Mouse (Mus musculus) limb, embryonic 12.5 days (tissue): Measurements from ENCODE around the gene Gm1123. TPM values are rescaled to one million over a fixed set of nuclear protein-coding genes. Genes with fewer than 3 reads are reported as not detected.

Source experiments
- ATAC-seq: fragments of 200-750 bp; cut with Nextera tagmentation; 2 replicates; pipeline ENCODE4 v1.8.0; 2017; ENCODE audit warnings: low read depth, moderate TSS enrichment; ENCODE audit not compliant: insufficient number of reproducible peaks, insufficient read depth, low FRiP score, low TSS enrichment
- H3K27ac ChIP-seq: fragments of 300-500 bp; sonication (generic); 2 replicates; pipeline ENCODE4 v1.5.1; 2016; ENCODE audit warnings: mild to moderate bottlenecking, moderate library complexity
- H3K27me3 ChIP-seq: fragments of 300-500 bp; sonication (generic); 2 replicates; pipeline ENCODE4 v1.6.1; 2016; ENCODE audit warnings: mild to moderate bottlenecking, moderate library complexity
- H3K36me3 ChIP-seq: fragments of 300-500 bp; sonication (generic); 2 replicates; pipeline ENCODE4 v1.6.1; 2016; ENCODE audit warnings: mild to moderate bottlenecking, moderate library complexity
- H3K4me1 ChIP-seq: fragments of 300-500 bp; sonication (generic); replicated peaks from 2 replicates; pipeline ENCODE4 v1.6.1; 2016
- H3K4me2 ChIP-seq: fragments of 300-500 bp; sonication (generic); 2 replicates; pipeline ENCODE4 v1.6.1; 2016; ENCODE audit warnings: mild to moderate bottlenecking, moderate library complexity
- H3K4me3 ChIP-seq: fragments of 300-500 bp; sonication (generic); replicated peaks from 2 replicates; pipeline ENCODE4 v1.5.1; 2016; ENCODE audit warnings: mild to moderate bottlenecking
- H3K9ac ChIP-seq: fragments of 300-500 bp; sonication (generic); replicated peaks from 2 replicates; pipeline ENCODE4 v1.6.1; 2016; ENCODE audit warnings: mild to moderate bottlenecking, moderate library complexity
- H3K9me3 ChIP-seq: fragments of 300-500 bp; sonication (generic); 2 replicates; pipeline ENCODE4 v1.6.1; 2016; ENCODE audit warnings: mild to moderate bottlenecking, moderate library complexity
- WGBS: fragments of 180-500 bp; shearing (Covaris S2); methylation state at CpG from one replicate; pipeline ENCODE4 v1.1.7; 2016; 5-methylcytosine and 5-hydroxymethylcytosine counted together
- polyA plus RNA-seq: library from polyadenylated mRNA; unstranded; fragments of >200 nt; fragmentation: Nextera tagmentation; extraction: Ambion mirVana; gene quantifications from 2 replicates; pipeline ENCODE4 v1.2.1, GENCODE M21; 2016

Gene Gm1123
- polyA plus RNA-seq = not detected in 2 replicates

DNA sequence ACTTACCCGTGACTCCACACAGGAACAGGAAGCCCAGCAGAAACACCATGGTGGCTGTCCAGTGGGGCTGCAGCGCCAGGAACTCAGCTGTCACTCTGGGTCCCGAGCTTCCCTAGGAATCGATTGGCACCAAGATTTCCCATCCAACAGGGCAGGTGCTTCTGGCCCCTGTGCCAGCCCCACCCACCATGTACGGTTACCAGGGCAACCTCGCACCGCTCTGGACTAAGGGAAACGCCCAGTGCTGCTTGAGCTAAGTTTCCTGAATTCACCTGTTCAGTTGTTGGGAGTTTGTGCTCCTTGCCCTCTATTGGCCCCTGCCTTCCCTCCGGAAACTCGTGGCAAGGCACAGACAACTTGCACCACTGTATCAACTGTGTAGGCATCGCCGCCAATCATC is at the start of gene Gm1123:
TSS of gene Gm1123 (minus strand) at position 141 of the 400 bp plus-strand sequence.
- no peak within 1 kb of the TSS for H3K9ac ChIP-seq
- H3K27me3 ChIP-seq = no peaks in the 10 kb centered on the region; the same call in 1 of the 2 replicates
- no peak within 1 kb of the TSS for H3K27ac ChIP-seq
- no peak for ATAC-seq
- no peaks in the 10 kb centered on the region for H3K4me1 ChIP-seq
- 83% methylated on average over 12 of the region's 12 CpGs for WGBS
- no peak within 1 kb of the TSS for H3K4me3 ChIP-seq
- H3K36me3 ChIP-seq = no peaks in the 10 kb centered on the region
- H3K4me2 ChIP-seq = no peak within 1 kb of the TSS
- H3K9me3 ChIP-seq = no peaks in the 10 kb centered on the region

- no peak for ATAC-seq
- no peak overlapping the region for H3K9ac ChIP-seq
- H3K27ac ChIP-seq = no peak overlapping the region
- H3K36me3 ChIP-seq = no peaks in the 10 kb centered on the region
- no peak overlapping the region for H3K4me3 ChIP-seq
- H3K4me2 ChIP-seq = no peak overlapping the region
- WGBS = 95% methylated on average over 5 of the region's 5 CpGs
- no peaks in the 10 kb centered on the region for H3K4me1 ChIP-seq
- no peaks in the 10 kb centered on the region for H3K27me3 ChIP-seq
- no peaks in the 10 kb centered on the region for H3K9me3 ChIP-seq
These were observed 46.2 kb upstream of the Gm1123 start for GRCm38 (mm10) chr9:99081718-99082117.

GRCm38 (mm10) chr9:99081308-99081707 is 45.8 kb upstream of the Gm1123 start:
- WGBS = 81% methylated on average over 3 of the region's 3 CpGs
- no peak overlapping the region for H3K4me3 ChIP-seq
- no peak overlapping the region for H3K4me2 ChIP-seq
- no peak for ATAC-seq
- no peaks in the 10 kb centered on the region for H3K36me3 ChIP-seq
- no peak overlapping the region for H3K27ac ChIP-seq
- no peak overlapping the region for H3K9ac ChIP-seq
- no peaks in the 10 kb centered on the region for H3K4me1 ChIP-seq
- no peaks in the 10 kb centered on the region for H3K27me3 ChIP-seq
- H3K9me3 ChIP-seq = no peaks in the 10 kb centered on the region

DNA sequence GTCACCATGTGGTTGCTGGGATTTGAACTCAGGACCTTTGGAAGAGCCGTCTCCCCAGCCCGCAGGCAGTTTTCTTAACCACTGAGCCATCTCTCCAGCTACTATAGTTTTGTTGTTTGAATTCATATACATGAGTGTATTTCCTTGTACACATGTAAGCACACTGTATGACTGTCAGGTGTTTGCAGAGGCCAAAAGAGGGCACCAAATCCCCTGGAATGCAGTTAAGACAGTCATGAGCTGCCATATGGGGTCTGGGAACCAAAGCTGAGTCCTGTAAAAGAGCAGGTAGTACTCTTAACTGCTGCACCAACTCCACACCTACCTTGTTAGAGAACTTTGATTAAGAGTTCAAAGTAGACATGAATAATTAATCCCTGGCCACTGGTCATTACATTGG is 45.1 kb upstream of the Gm1123 start:
- no peaks in the 10 kb centered on the region for H3K27me3 ChIP-seq
- 97% methylated on average over 2 of the region's 2 CpGs for WGBS
- no peak for ATAC-seq
- no peak overlapping the region for H3K27ac ChIP-seq
- no peak overlapping the region for H3K4me2 ChIP-seq
- H3K4me3 ChIP-seq = no peak overlapping the region
- no peak overlapping the region for H3K9ac ChIP-seq
- H3K9me3 ChIP-seq = no peaks in the 10 kb centered on the region
- H3K36me3 ChIP-seq = no peaks in the 10 kb centered on the region
- no peaks in the 10 kb centered on the region for H3K4me1 ChIP-seq

GRCm38 (mm10) chr9:99074462-99074861 is 38.9 kb upstream of the Gm1123 start:
- H3K27me3 ChIP-seq = no peaks in the 10 kb centered on the region
- no peak for ATAC-seq
- H3K4me2 ChIP-seq = no peak overlapping the region
- no peak overlapping the region for H3K4me3 ChIP-seq
- H3K9ac ChIP-seq = no peak overlapping the region
- H3K36me3 ChIP-seq = peaks cover 3% of the 10 kb centered on the region; the same call in 1 of the 2 replicates
- 80% methylated on average over 2 of the region's 2 CpGs for WGBS
- no peaks in the 10 kb centered on the region for H3K9me3 ChIP-seq
- H3K4me1 ChIP-seq = no peaks in the 10 kb centered on the region
- no peak overlapping the region for H3K27ac ChIP-seq

GRCm38 (mm10) chr9:99072538-99072937 is 37.0 kb upstream of the Gm1123 start:
- H3K9me3 ChIP-seq = no peaks in the 10 kb centered on the region
- no peaks in the 10 kb centered on the region for H3K27me3 ChIP-seq
- no peak overlapping the region for H3K9ac ChIP-seq
- peaks cover 3% of the 10 kb centered on the region; the same call in 1 of the 2 replicates for H3K36me3 ChIP-seq
- no peak overlapping the region for H3K27ac ChIP-seq
- H3K4me2 ChIP-seq = no peak overlapping the region
- ATAC-seq = no peak
- no peak overlapping the region for H3K4me3 ChIP-seq
- H3K4me1 ChIP-seq = no peaks in the 10 kb centered on the region
- 79% methylated on average over 4 of the region's 4 CpGs for WGBS

DNA sequence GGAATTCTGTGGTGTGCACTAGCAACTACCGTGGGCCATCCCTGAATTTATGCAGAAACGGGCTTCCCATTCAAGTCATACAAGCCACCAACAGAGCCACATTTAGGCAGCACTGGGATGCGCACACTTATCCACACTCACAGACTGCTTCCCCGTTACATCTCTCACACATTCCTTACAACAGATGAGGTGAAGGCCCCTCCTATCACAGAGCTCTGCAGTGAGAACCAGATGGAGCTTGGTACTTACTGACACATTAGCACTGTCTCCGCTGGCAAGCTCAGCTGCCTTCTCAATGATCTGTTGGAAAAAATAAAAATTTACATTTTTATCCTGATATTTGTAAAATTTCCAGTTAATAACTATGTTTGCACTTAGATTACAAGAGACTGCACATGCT is 29.8 kb upstream of the Gm1123 start:
- H3K9ac ChIP-seq = no peak overlapping the region
- no peaks in the 10 kb centered on the region for H3K9me3 ChIP-seq
- H3K36me3 ChIP-seq = peaks cover 6% of the 10 kb centered on the region; the same call in 1 of the 2 replicates
- WGBS = 88% methylated on average over 5 of the region's 5 CpGs
- no peak overlapping the region for H3K27ac ChIP-seq
- no peaks in the 10 kb centered on the region for H3K27me3 ChIP-seq
- no peak overlapping the region for H3K4me2 ChIP-seq
- no peaks in the 10 kb centered on the region for H3K4me1 ChIP-seq
- no peak for ATAC-seq
- no peak overlapping the region for H3K4me3 ChIP-seq

GRCm38 (mm10) chr9:99064216-99064615 is 28.7 kb upstream of the Gm1123 start:
- no peak overlapping the region for H3K4me3 ChIP-seq
- H3K4me2 ChIP-seq = no peak overlapping the region
- H3K9ac ChIP-seq = no peak overlapping the region
- H3K9me3 ChIP-seq = no peaks in the 10 kb centered on the region
- ATAC-seq = no peak
- no peaks in the 10 kb centered on the region for H3K4me1 ChIP-seq
- H3K27me3 ChIP-seq = no peaks in the 10 kb centered on the region
- no peak overlapping the region for H3K27ac ChIP-seq
- WGBS = 52% methylated on average over 2 of the region's 2 CpGs
- 0 out of 2 replicates have a peak, but pooled peaks cover 3% of the 10 kb centered on the region for H3K36me3 ChIP-seq

GRCm38 (mm10) chr9:99062544-99062943 is 27.0 kb upstream of the Gm1123 start:
- H3K4me2 ChIP-seq = no peak overlapping the region
- no peak for ATAC-seq
- H3K4me1 ChIP-seq = no peaks in the 10 kb centered on the region
- H3K9ac ChIP-seq = no peak overlapping the region
- H3K4me3 ChIP-seq = no peak overlapping the region
- no peaks in the 10 kb centered on the region for H3K27me3 ChIP-seq
- WGBS = 40% methylated on average over 7 of the region's 7 CpGs
- 0 out of 2 replicates have a peak, but pooled peaks cover 3% of the 10 kb centered on the region for H3K36me3 ChIP-seq
- H3K9me3 ChIP-seq = no peaks in the 10 kb centered on the region
- no peak overlapping the region for H3K27ac ChIP-seq

- no peak overlapping the region for H3K9ac ChIP-seq
- 0 out of 2 replicates have a peak, but pooled peaks cover 3% of the 10 kb centered on the region for H3K36me3 ChIP-seq
- no peak for ATAC-seq
- no peaks in the 10 kb centered on the region for H3K4me1 ChIP-seq
- no peak overlapping the region for H3K4me2 ChIP-seq
- H3K27ac ChIP-seq = no peak overlapping the region
- 78% methylated on average over 3 of the region's 3 CpGs for WGBS
- no peaks in the 10 kb centered on the region for H3K9me3 ChIP-seq
- no peak overlapping the region for H3K4me3 ChIP-seq
- H3K27me3 ChIP-seq = no peaks in the 10 kb centered on the region
These were observed 22.2 kb upstream of the Gm1123 start for GRCm38 (mm10) chr9:99057751-99058150.

DNA sequence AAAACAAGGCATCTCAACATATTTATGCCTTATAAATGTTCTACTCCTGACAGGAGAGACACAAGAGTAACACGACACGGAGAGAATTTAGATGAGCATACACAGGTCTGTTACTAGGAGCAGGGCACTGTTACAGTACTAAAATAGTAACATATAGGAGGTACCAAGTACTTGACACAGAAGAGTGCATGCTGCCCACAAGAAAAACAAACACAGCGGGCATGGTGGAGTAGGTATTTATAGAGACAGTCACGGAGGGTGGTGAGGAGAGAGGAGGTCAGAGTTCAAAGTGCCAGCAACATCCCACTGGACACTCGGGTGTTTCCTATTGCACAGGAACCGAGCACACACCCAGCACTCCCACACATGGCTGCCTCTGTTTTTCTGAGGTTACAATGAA is 14.2 kb upstream of the Gm1123 start:
- no peak overlapping the region for H3K27ac ChIP-seq
- H3K36me3 ChIP-seq = no peaks in the 10 kb centered on the region
- H3K4me1 ChIP-seq = no peaks in the 10 kb centered on the region
- H3K4me2 ChIP-seq = no peak overlapping the region
- no peaks in the 10 kb centered on the region for H3K27me3 ChIP-seq
- 82% methylated on average over 6 of the region's 6 CpGs for WGBS
- no peak for ATAC-seq
- no peak overlapping the region for H3K9ac ChIP-seq
- H3K9me3 ChIP-seq = no peaks in the 10 kb centered on the region
- H3K4me3 ChIP-seq = no peak overlapping the region

DNA sequence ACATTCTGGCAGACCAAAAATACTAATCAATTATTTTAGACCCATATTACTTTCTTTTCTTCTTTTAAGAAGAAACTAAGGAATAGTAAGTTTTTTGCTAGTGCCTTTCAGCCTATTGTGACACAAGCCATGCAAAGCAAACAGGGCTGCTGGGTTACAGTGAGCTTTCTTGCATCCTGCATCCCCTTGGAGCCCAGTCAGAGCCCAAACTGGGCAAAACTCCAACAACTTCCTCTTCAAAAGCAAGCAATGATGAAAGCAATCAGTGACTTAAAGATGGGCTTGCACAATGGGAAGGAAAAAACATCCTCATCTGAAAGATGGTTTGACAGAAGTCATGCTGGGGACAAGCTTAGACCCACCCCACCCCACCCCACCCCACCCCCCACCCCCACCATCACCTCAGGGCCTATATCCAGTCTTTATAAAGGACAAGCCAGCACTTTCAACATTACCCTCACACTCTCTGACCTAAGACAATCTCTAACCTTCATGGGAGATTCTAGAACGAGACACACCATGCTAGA is 13.3 kb upstream of the Gm1123 start:
- Histone ChIP-seq H3K9ac (no peak overlapping the region), H3K4me3 (no peak overlapping the region), H3K9me3 (no peaks in the 10 kb centered on the region), H3K4me1 (peaks cover 1% of the 10 kb centered on the region; the same call in 1 of the 2 replicates), H3K4me2 (no peak overlapping the region), H3K27me3 (no peaks in the 10 kb centered on the region), H3K27ac (no peak overlapping the region), H3K36me3 (no peaks in the 10 kb centered on the region)
- 60% methylated on average over 1 of the region's 1 CpGs for WGBS
- no peak for ATAC-seq
